Mouse (Mus musculus) spleen, postnatal 10 days (tissue): ENCODE results near the gene Prn.

Experiments used
- DNase-seq, 2 experiments: peaks; one replicate each; pipeline ENCODE4 v3.0.0; 2021 to 2022; ENCODE audit warnings: low spot score in 2 of 2

The Prn gene

GRCm38 (mm10) chr2:131909683-131910572 is at the start of gene Prn, which contains the start of gene Prnp:
TSS of gene Prn (plus strand) at chr2:131909957.
TSS of gene Prnp (plus strand) at chr2:131909928.
- DNase-seq: peak; percentile 91 to 97

- DNase-seq: no peak
Measured at GRCm38 (mm10) chr2:131862617-131863275, 47.0 kb upstream of the Prn start.

- DNase-seq: no peak
Measured at GRCm38 (mm10) chr2:131863472-131863871, 46.3 kb upstream of the Prn start.

GRCm38 (mm10) chr2:131864262-131864796 is 45.4 kb upstream of the Prn start:
- DNase-seq: no peak

GRCm38 (mm10) chr2:131866676-131867075 is 43.1 kb upstream of the Prn start:
- no peak for DNase-seq

GRCm38 (mm10) chr2:131868983-131869382 is 40.8 kb upstream of the Prn start:
- DNase-seq: no peak

GRCm38 (mm10) chr2:131873376-131873775 is 36.4 kb upstream of the Prn start:
- DNase-seq: no peak

- DNase-seq: no peak
Measured at GRCm38 (mm10) chr2:131876551-131877265, 33.0 kb upstream of the Prn start.

GRCm38 (mm10) chr2:131881766-131882165 is 28.0 kb upstream of the Prn start:
- no peak for DNase-seq

GRCm38 (mm10) chr2:131883136-131883535 is 26.6 kb upstream of the Prn start:
- no peak for DNase-seq

- no peak for DNase-seq
Measured at GRCm38 (mm10) chr2:131886503-131887160, 23.1 kb upstream of the Prn start.

- no peak for DNase-seq
Measured at GRCm38 (mm10) chr2:131888233-131888632, 21.5 kb upstream of the Prn start.

- DNase-seq: no peak
Measured at GRCm38 (mm10) chr2:131892534-131892933, 17.2 kb upstream of the Prn start.

GRCm38 (mm10) chr2:131895106-131895505 is 14.7 kb upstream of the Prn start:
- no peak for DNase-seq

GRCm38 (mm10) chr2:131896011-131896410 is 13.7 kb upstream of the Prn start:
- no peak for DNase-seq

GRCm38 (mm10) chr2:131897336-131898109 is 12.2 kb upstream of the Prn start:
- DNase-seq: no peak

- no peak for DNase-seq
Measured at GRCm38 (mm10) chr2:131902423-131902822, 7.3 kb upstream of the Prn start.

- no peak for DNase-seq
Measured at GRCm38 (mm10) chr2:131902867-131903266, 6.9 kb upstream of the Prn start.

- peak in 1 of 2 experiments; percentile 40 for DNase-seq
Measured at GRCm38 (mm10) chr2:131905025-131905424, 4.7 kb upstream of the Prn start.

- no peak for DNase-seq
Measured at GRCm38 (mm10) chr2:131905776-131906175, 4.0 kb upstream of the Prn start.

GRCm38 (mm10) chr2:131906266-131906665 is 3.5 kb upstream of the Prn start:
- no peak for DNase-seq
